Mouse (Mus musculus) neural tube, embryonic 14.5 days (tissue): Measurements from ENCODE around the gene 9430097D07Rik. TPM values are rescaled to one million over a fixed set of nuclear protein-coding genes. Genes with fewer than 3 reads are reported as not detected.

Experiments used
- ATAC-seq: fragments of 200-750 bp; cut with Nextera tagmentation; 2 replicates; pipeline ENCODE4 v1.8.0; 2017; ENCODE audit warnings: low read depth, mild to moderate bottlenecking, moderate TSS enrichment, moderate library complexity
- H3K27ac ChIP-seq: fragments of 300-500 bp; sonication (generic); 2 replicates; pipeline ENCODE4 v1.5.1; 2014; ENCODE audit warnings: low read depth, mild to moderate bottlenecking, control low read depth, low read length, moderate library complexity, mixed read lengths
- H3K27me3 ChIP-seq: fragments of 300-500 bp; sonication (generic); 2 replicates; pipeline ENCODE4 v1.6.1; 2014; ENCODE audit warnings: low read length; ENCODE audit not compliant: control insufficient read depth, insufficient read depth
- H3K36me3 ChIP-seq: fragments of 300-500 bp; sonication (generic); 2 replicates; pipeline ENCODE4 v1.6.1; 2014; ENCODE audit warnings: low read length, mixed read lengths; ENCODE audit not compliant: control insufficient read depth, insufficient read depth
- H3K4me1 ChIP-seq: fragments of 300-500 bp; sonication (generic); 2 replicates; pipeline ENCODE4 v1.6.1; 2014; ENCODE audit warnings: low read length; ENCODE audit not compliant: control insufficient read depth, insufficient read depth
- H3K4me2 ChIP-seq: fragments of 300-500 bp; sonication (generic); 2 replicates; pipeline ENCODE4 v1.6.1; 2014; ENCODE audit warnings: mild to moderate bottlenecking, low read depth, low read length, control low read depth
- H3K4me3 ChIP-seq: fragments of 300-500 bp; sonication (generic); 2 replicates; pipeline ENCODE4 v1.5.1; 2014; ENCODE audit warnings: low read depth, low read length, control low read depth, mixed read lengths
- H3K9ac ChIP-seq: fragments of 300-500 bp; sonication (generic); replicated peaks from 2 replicates; pipeline ENCODE4 v1.6.1; 2014; ENCODE audit warnings: low read depth, mild to moderate bottlenecking, control low read depth, low read length, mixed read lengths
- H3K9me3 ChIP-seq: fragments of 300-500 bp; sonication (generic); 2 replicates; pipeline ENCODE4 v1.6.1; 2016; ENCODE audit warnings: low read length; ENCODE audit not compliant: control insufficient read depth
- WGBS: fragments of 180-500 bp; shearing (Covaris S2); extraction: QIAGEN DNeasy Blood & Tissue Kit; methylation state at CpG from one replicate; pipeline ENCODE4 v1.1.7; 2014; 5-methylcytosine and 5-hydroxymethylcytosine counted together
- polyA plus RNA-seq: library from polyadenylated mRNA; unstranded; fragments of >200 nt; fragmentation: Nextera tagmentation; extraction: Ambion mirVana; gene quantifications from 2 replicates; pipeline ENCODE4 v1.2.1, GENCODE M21; 2014

The 9430097D07Rik gene
- polyA plus RNA-seq, 1 experiment from 2014 or later: 1.2 TPM

DNA sequence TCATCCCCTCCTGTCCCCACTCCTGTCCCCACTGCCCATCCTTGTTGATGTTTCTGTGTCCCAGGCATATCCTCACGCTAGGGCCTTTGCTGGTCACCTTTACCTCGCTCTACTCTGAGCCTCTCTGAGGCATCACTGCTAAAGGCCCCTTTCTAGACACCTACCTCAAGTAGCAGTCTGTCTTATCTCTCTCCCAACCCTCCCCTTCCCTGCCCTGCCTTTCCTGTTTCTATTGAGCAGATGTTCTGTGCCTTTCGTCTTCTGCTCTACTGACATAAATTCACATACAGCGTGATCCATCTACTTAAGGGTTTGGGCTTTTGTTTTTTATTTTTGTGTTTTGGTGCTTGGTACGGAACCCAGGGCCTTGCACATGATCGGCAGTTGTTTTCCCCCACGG lies 19.5 kb downstream of the 9430097D07Rik start:
- ATAC-seq: no peak
- Histone ChIP-seq H3K9ac (no peak overlapping the region), H3K4me2 (no peak overlapping the region), H3K27me3 (no peaks in the 10 kb centered on the region), H3K27ac (peak overlapping the region; percentile 16; the same call in 1 of the 2 replicates), H3K9me3 (no peaks in the 10 kb centered on the region), H3K36me3 (no peaks in the 10 kb centered on the region), H3K4me3 (no peak overlapping the region), H3K4me1 (peaks cover 14% of the 10 kb centered on the region; the same call in 1 of the 2 replicates)
- 67% methylated on average over 7 of the region's 7 CpGs for WGBS

DNA sequence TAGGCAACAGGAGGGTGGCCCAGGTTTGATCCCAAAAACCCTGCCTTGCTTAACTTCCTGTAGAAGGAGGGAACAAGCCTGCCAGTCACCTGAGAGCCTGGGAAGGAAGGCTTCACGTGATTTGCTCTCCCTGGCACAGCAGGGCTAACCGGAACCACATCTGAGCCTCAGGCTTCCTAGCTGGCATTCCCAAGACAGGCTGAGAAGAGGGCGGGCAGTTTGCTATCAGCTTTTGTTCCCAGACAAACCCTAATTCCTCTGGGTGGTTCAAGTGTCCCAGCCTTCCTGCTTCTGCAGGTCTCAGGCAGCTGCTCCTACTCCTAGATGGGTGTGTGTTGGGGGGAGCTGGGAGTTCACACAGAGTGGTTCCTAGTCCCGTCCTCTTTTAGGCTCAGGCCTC lies 20.0 kb downstream of the 9430097D07Rik start:
- no peaks in the 10 kb centered on the region for H3K9me3 ChIP-seq
- H3K36me3 ChIP-seq: no peaks in the 10 kb centered on the region
- H3K9ac ChIP-seq: no peak overlapping the region
- H3K4me2 ChIP-seq: no peak overlapping the region
- 39% methylated on average over 4 of the region's 4 CpGs for WGBS
- no peak overlapping the region for H3K4me3 ChIP-seq
- ATAC-seq: no peak
- H3K4me1 ChIP-seq: peaks cover 16% of the 10 kb centered on the region; the same call in 1 of the 2 replicates
- H3K27ac ChIP-seq: no peak overlapping the region
- H3K27me3 ChIP-seq: no peaks in the 10 kb centered on the region

DNA sequence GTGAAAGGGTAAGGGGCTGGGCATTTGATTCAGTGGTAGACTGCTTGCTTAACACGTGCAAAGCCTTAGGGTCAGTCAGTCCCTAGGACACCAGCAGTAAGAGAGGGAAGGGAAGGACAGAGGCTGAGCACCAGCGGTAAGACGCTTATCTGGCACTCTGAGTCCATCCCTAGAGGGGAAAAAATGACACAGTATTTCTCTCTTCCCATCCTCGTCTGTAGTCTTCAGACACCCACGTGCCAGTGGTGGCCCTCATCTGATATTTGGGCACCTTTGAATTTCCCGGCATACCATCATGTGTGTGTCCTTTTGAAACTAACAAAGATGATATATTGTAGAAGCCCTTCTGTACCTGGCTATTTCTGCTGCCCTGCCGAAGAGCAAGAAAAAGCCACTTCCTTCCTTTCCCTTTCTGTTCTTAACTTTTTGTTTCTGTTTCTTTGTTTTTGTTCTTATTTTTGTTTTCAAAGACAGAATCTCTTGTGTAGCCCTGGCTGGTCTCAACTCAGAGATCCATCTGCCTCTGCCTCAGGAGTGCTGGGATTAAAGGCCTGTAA lies 21.8 kb downstream of the 9430097D07Rik start:
- H3K4me2 ChIP-seq: no peak overlapping the region
- H3K27me3 ChIP-seq: no peaks in the 10 kb centered on the region
- no peak overlapping the region for H3K27ac ChIP-seq
- 78% methylated on average over 7 of the region's 7 CpGs for WGBS
- H3K4me1 ChIP-seq: peaks cover 12% of the 10 kb centered on the region; the same call in 1 of the 2 replicates
- no peak for ATAC-seq
- no peaks in the 10 kb centered on the region for H3K9me3 ChIP-seq
- H3K36me3 ChIP-seq: no peaks in the 10 kb centered on the region
- no peak overlapping the region for H3K4me3 ChIP-seq
- H3K9ac ChIP-seq: no peak overlapping the region

DNA sequence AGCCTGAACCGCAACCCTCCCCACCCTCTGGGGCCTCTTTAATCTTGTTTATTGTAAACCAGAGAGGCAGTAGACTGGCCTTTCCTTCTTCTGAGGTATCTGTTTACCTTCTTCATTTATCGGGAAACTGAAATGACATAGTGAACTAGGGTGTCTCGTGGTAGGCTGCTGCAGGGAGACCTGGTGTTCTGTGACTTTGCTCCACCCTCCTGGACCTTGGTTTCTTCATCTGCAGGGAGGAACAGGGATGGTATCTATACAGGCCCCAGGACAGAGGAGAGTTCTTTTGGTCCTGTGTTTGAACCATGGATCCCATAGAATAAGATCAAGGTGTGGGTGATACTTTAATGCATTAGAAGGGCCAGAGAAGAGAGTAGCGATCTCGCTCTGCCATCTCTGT lies 24.2 kb downstream of the 9430097D07Rik start:
- H3K4me2 ChIP-seq: no peak overlapping the region
- 88% methylated on average over 5 of the region's 5 CpGs for WGBS
- H3K9me3 ChIP-seq: no peaks in the 10 kb centered on the region
- H3K27ac ChIP-seq: no peak overlapping the region
- no peak for ATAC-seq
- H3K27me3 ChIP-seq: no peaks in the 10 kb centered on the region
- no peaks in the 10 kb centered on the region for H3K36me3 ChIP-seq
- no peak overlapping the region for H3K4me3 ChIP-seq
- peaks cover 6% of the 10 kb centered on the region; the same call in 1 of the 2 replicates for H3K4me1 ChIP-seq
- no peak overlapping the region for H3K9ac ChIP-seq

DNA sequence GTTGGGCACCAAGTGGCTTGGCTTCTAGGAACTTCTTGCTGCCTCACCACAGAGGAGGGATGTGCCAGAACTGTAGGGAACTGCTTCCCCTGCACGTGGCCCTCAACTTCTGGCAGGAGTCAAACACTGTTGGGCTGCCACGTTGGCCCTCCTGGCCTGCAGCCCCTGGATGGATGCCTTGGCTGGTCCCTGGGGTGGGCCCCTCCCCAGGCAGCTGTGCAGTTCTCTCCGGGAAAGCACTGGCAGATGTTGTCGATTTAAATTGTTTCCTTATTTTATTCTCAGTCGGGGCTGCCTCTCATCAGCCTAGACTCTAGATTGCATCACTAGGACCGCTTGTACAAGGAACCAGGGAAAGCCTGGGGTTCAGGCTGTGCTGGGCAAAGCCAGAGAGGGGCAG lies 25.7 kb downstream of the 9430097D07Rik start:
- H3K9me3 ChIP-seq: no peaks in the 10 kb centered on the region
- no peaks in the 10 kb centered on the region for H3K27me3 ChIP-seq
- H3K4me3 ChIP-seq: no peak overlapping the region
- no peaks in the 10 kb centered on the region for H3K36me3 ChIP-seq
- peaks cover 6% of the 10 kb centered on the region; the same call in 1 of the 2 replicates for H3K4me1 ChIP-seq
- H3K9ac ChIP-seq: no peak overlapping the region
- no peak overlapping the region for H3K27ac ChIP-seq
- no peak overlapping the region for H3K4me2 ChIP-seq
- WGBS: 68% methylated on average over 6 of the region's 6 CpGs
- ATAC-seq: no peak

DNA sequence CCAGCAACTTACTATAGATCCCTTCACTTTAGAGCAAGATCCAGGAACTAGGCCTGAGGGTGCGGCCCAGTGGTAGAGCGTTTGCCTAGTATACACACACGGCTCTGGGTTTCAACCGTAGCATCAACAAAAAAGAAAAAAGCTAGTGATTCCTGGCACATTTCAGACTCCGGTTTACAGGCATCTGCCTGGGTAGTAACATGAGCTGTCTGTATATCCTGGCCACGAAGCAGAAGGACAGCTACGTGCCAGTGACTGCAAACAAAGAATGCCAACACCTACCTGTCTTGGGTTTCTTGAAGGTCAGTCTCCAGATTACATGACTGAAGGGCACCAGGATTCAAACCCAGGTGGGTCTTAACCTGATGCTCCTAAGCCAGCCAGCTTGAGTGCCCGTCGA lies 26.3 kb downstream of the 9430097D07Rik start:
- Histone ChIP-seq H3K27me3 (no peaks in the 10 kb centered on the region), H3K4me1 (peaks cover 6% of the 10 kb centered on the region; the same call in 1 of the 2 replicates), H3K27ac (no peak overlapping the region), H3K4me2 (no peak overlapping the region), H3K9me3 (no peaks in the 10 kb centered on the region), H3K36me3 (no peaks in the 10 kb centered on the region), H3K4me3 (no peak overlapping the region), H3K9ac (no peak overlapping the region)
- WGBS: 90% methylated on average over 9 of the region's 9 CpGs
- no peak for ATAC-seq

DNA sequence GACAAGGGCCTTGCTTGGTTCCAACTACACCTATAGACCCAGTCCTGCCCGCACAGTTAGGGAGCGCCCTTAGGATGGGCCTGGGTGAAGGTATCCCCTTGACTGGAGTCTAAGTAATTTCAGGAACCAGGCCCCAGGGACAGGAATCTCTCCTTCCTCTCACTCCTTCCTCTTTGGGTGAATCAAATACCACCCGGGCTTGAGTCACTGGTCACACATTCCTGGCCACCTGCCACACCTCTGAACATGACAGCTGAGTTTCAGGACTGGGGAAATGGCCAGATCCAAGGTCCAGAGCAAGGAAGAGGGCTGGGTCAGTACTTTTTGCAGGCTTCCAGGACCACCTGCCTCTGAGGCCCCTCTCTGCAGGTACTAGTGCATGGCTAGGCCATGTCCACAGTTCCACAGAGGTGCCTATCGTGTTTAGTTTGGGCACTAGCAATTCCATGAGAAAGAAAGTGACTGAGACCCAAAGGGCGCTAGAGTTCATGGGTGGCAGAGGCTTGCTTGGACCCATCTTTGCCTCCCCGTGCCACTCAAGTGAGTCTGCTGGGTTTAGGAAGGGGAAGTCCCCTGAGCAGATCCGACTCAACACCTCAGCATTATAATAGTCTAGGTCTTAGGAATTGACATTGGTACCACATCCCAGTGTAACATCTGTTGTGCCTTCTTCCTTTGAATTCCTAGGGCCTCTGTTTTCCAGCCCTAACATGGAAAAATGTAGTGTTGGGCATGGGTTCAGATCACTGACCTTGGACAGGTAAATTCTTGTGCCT lies 27.3 kb downstream of the 9430097D07Rik start:
- Histone ChIP-seq H3K9me3 (no peaks in the 10 kb centered on the region), H3K4me2 (no peak overlapping the region), H3K27ac (no peak overlapping the region), H3K4me3 (no peak overlapping the region), H3K27me3 (no peaks in the 10 kb centered on the region), H3K9ac (no peak overlapping the region), H3K36me3 (no peaks in the 10 kb centered on the region), H3K4me1 (peaks cover 7% of the 10 kb centered on the region; the same call in 1 of the 2 replicates)
- WGBS: 92% methylated on average over 7 of the region's 7 CpGs
- ATAC-seq: no peak

DNA sequence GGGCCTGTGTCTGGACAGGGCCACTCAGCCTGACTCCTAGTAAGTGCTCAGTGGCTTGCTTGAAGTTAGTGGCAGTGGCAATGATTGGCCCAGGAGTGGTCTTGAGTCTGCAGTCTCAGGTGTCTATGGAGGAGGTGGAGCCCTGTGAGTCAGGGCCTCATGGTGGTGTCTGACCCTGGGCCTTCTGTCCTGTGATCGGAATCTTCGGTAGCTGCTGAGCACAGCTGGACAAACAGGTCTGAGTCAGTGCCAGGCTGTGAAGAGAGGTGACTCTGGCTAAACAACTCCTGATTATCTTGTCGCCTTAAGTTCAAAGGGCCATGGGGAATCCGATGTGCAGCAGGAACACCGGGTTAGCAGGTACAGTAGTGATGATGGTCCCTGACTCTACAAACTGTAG lies 28.1 kb downstream of the 9430097D07Rik start:
- Histone ChIP-seq H3K4me2 (no peak overlapping the region), H3K27me3 (no peaks in the 10 kb centered on the region), H3K36me3 (no peaks in the 10 kb centered on the region), H3K9me3 (no peaks in the 10 kb centered on the region), H3K4me3 (no peak overlapping the region), H3K9ac (no peak overlapping the region), H3K4me1 (peaks cover 10% of the 10 kb centered on the region; the same call in 1 of the 2 replicates), H3K27ac (no peak overlapping the region)
- 93% methylated on average over 5 of the region's 5 CpGs for WGBS
- no peak for ATAC-seq

DNA sequence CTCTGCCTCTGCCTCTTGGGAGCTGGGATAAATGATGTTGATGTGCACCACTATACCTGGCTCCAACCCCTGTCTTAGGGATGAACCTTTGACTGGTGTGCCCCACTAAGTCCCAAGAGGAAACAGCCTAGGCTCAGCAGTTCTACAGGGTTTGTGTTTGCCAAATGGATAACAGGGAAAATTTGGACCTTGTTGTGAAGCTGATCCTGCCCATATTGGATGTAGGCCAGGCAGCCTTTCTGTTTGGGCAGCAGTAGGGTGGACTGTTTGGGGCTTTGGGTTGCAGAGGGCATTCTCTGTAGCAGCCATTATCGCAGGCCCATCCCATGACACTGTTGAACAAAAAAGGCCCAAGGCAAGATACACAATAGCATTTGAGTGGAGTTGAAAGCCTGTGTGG lies 28.5 kb downstream of the 9430097D07Rik start:
- Histone ChIP-seq H3K4me2 (no peak overlapping the region), H3K9ac (no peak overlapping the region)

More for the DNA sequence above, 28.5 kb downstream of the 9430097D07Rik start:
- peaks cover 10% of the 10 kb centered on the region; the same call in 1 of the 2 replicates for H3K4me1 ChIP-seq
- no peak for ATAC-seq
- no peak overlapping the region for H3K27ac ChIP-seq
- H3K9me3 ChIP-seq: no peaks in the 10 kb centered on the region
- H3K27me3 ChIP-seq: no peaks in the 10 kb centered on the region
- H3K36me3 ChIP-seq: no peaks in the 10 kb centered on the region
- no peak overlapping the region for H3K4me3 ChIP-seq
- WGBS: 86% methylated on average over 1 of the region's 1 CpGs
